Mouse (Mus musculus) erythroblast, embryonic 14.5 days (primary cell): ENCODE measurements around the gene Rasgef1b. TPM values are rescaled to one million over a fixed set of nuclear protein-coding genes. Genes with fewer than 3 reads are reported as not detected.

Experiments
- H3K27me3 ChIP-seq: 2 replicates; pipeline ENCODE4 v1.6.1; 2012; ENCODE audit warnings: inconsistent platforms; ENCODE audit not compliant: control insufficient read depth
- H3K36me3 ChIP-seq: 2 replicates; pipeline ENCODE4 v1.6.1; 2012; ENCODE audit warnings: mild to moderate bottlenecking, inconsistent platforms; ENCODE audit not compliant: control insufficient read depth
- H3K4me1 ChIP-seq: 2 replicates; pipeline ENCODE4 v1.6.1; 2012; ENCODE audit warnings: inconsistent platforms; ENCODE audit not compliant: control insufficient read depth
- H3K4me3 ChIP-seq: replicated peaks from 2 replicates; pipeline ENCODE3; 2012; ENCODE audit warnings: moderate library complexity, mild to moderate bottlenecking, inconsistent platforms
- H3K9me3 ChIP-seq: 2 replicates; pipeline ENCODE4 v1.6.1; 2012; ENCODE audit warnings: low read length, inconsistent platforms, mixed read lengths; ENCODE audit not compliant: control insufficient read depth
- GATA1 ChIP-seq: IDR thresholded peaks from 2 replicates; pipeline ENCODE4 v1.6.1; 2012; ENCODE audit warnings: low read length, inconsistent platforms, mixed read lengths
- TAL1 ChIP-seq: IDR thresholded peaks from 3 replicates; pipeline ENCODE4 v1.6.1; 2012; ENCODE audit warnings: low read length, inconsistent platforms, mixed read lengths
- polyA plus RNA-seq: library from polyadenylated mRNA; stranded (reverse); fragments of >175 nt; gene quantifications from 2 replicates; pipeline ENCODE4 v1.2.3, GENCODE M21; 2012

Rasgef1b gene
- polyA plus RNA-seq, 1 experiment = 0.04 TPM

GRCm38 (mm10) chr5:99496157-99496453 lies 232.8 kb downstream of the Rasgef1b start:
- no peak overlapping the region for H3K4me3 ChIP-seq
- H3K9me3 ChIP-seq = no peaks in the 10 kb centered on the region
- no peak for TF ChIP-seq GATA1
- TF ChIP-seq TAL1 = no peak
- no peaks in the 10 kb centered on the region for H3K27me3 ChIP-seq
- no peaks in the 10 kb centered on the region for H3K36me3 ChIP-seq
- H3K4me1 ChIP-seq = no peaks in the 10 kb centered on the region

GRCm38 (mm10) chr5:99495354-99496156 lies 233.3 kb downstream of the Rasgef1b start:
- Histone ChIP-seq H3K36me3 (no peaks in the 10 kb centered on the region), H3K9me3 (no peaks in the 10 kb centered on the region), H3K4me1 (no peaks in the 10 kb centered on the region), H3K4me3 (no peak overlapping the region), H3K27me3 (no peaks in the 10 kb centered on the region)
- no peak for TF ChIP-seq TAL1
- TF ChIP-seq GATA1 = no peak

- Histone ChIP-seq H3K9me3 (no peaks in the 10 kb centered on the region), H3K4me3 (no peak overlapping the region)
- TF ChIP-seq GATA1 (no peak), TAL1 (no peak)
Measured at GRCm38 (mm10) chr5:99493861-99494260, 235.0 kb downstream of the Rasgef1b start.

GRCm38 (mm10) chr5:99493017-99493416 lies 235.8 kb downstream of the Rasgef1b start:
- TF ChIP-seq GATA1 (no peak), TAL1 (no peak)
- H3K9me3 ChIP-seq = no peaks in the 10 kb centered on the region
- H3K27me3 ChIP-seq = no peaks in the 10 kb centered on the region
- H3K36me3 ChIP-seq = no peaks in the 10 kb centered on the region
- H3K4me1 ChIP-seq = no peaks in the 10 kb centered on the region
- H3K4me3 ChIP-seq = no peak overlapping the region

More at GRCm38 (mm10) chr5:99493861-99494260, 235.0 kb downstream of the Rasgef1b start:
- Histone ChIP-seq H3K27me3 (no peaks in the 10 kb centered on the region), H3K36me3 (no peaks in the 10 kb centered on the region), H3K4me1 (no peaks in the 10 kb centered on the region)

GRCm38 (mm10) chr5:99488479-99489158 lies 240.2 kb downstream of the Rasgef1b start:
- Histone ChIP-seq H3K9me3 (no peaks in the 10 kb centered on the region), H3K4me1 (no peaks in the 10 kb centered on the region)

GRCm38 (mm10) chr5:99487009-99487858 lies 241.6 kb downstream of the Rasgef1b start:
- H3K36me3 ChIP-seq = no peaks in the 10 kb centered on the region
- TF ChIP-seq TAL1 (no peak), GATA1 (no peak)
- H3K4me1 ChIP-seq = no peaks in the 10 kb centered on the region
- no peaks in the 10 kb centered on the region for H3K27me3 ChIP-seq
- H3K4me3 ChIP-seq = no peak overlapping the region
- no peaks in the 10 kb centered on the region for H3K9me3 ChIP-seq

More at GRCm38 (mm10) chr5:99488479-99489158, 240.2 kb downstream of the Rasgef1b start:
- TF ChIP-seq GATA1 (no peak), TAL1 (no peak)
- H3K27me3 ChIP-seq = no peaks in the 10 kb centered on the region
- H3K36me3 ChIP-seq = no peaks in the 10 kb centered on the region
- H3K4me3 ChIP-seq = no peak overlapping the region

GRCm38 (mm10) chr5:99483162-99483561 lies 245.7 kb downstream of the Rasgef1b start:
- no peaks in the 10 kb centered on the region for H3K36me3 ChIP-seq
- H3K4me1 ChIP-seq = no peaks in the 10 kb centered on the region; the same call in 1 of the 2 replicates
- TF ChIP-seq GATA1 (no peak), TAL1 (no peak)
- no peak overlapping the region for H3K4me3 ChIP-seq
- H3K27me3 ChIP-seq = no peaks in the 10 kb centered on the region
- no peaks in the 10 kb centered on the region for H3K9me3 ChIP-seq

GRCm38 (mm10) chr5:99482524-99482923 lies 246.3 kb downstream of the Rasgef1b start:
- H3K9me3 ChIP-seq = no peaks in the 10 kb centered on the region
- TF ChIP-seq TAL1 = no peak
- TF ChIP-seq GATA1 = no peak
- H3K4me3 ChIP-seq = no peak overlapping the region
- no peaks in the 10 kb centered on the region; the same call in 1 of the 2 replicates for H3K4me1 ChIP-seq
- H3K36me3 ChIP-seq = no peaks in the 10 kb centered on the region
- H3K27me3 ChIP-seq = no peaks in the 10 kb centered on the region

GRCm38 (mm10) chr5:99482016-99482415 lies 246.8 kb downstream of the Rasgef1b start:
- TF ChIP-seq TAL1 = no peak
- no peak for TF ChIP-seq GATA1
- H3K9me3 ChIP-seq = no peaks in the 10 kb centered on the region
- no peaks in the 10 kb centered on the region for H3K27me3 ChIP-seq
- H3K36me3 ChIP-seq = no peaks in the 10 kb centered on the region
- no peak overlapping the region for H3K4me3 ChIP-seq
- no peaks in the 10 kb centered on the region; the same call in 1 of the 2 replicates for H3K4me1 ChIP-seq
